Mouse (Mus musculus) heart, embryonic 12.5 days (tissue): ENCODE data around the gene Dlgap4. TPM values are rescaled to one million over a fixed set of nuclear protein-coding genes. Genes with fewer than 3 reads are reported as not detected.
A peak's percentile ranks its signal among the peaks of the same experiment; 100 is the strongest.

Experiments used
- ATAC-seq: fragments of 200-750 bp; cut with Nextera tagmentation; 2 replicates; pipeline ENCODE4 v1.8.0; 2017; ENCODE audit warnings: moderate TSS enrichment, moderate library complexity; ENCODE audit not compliant: insufficient number of reproducible peaks, low FRiP score
- H3K27ac ChIP-seq: fragments of 300-500 bp; sonication (generic); 2 replicates; pipeline ENCODE4 v1.5.1; 2016; ENCODE audit warnings: mild to moderate bottlenecking, moderate library complexity; ENCODE audit not compliant: poor library complexity, severe bottlenecking
- H3K27me3 ChIP-seq: fragments of 300-500 bp; sonication (generic); replicated peaks from 2 replicates; pipeline ENCODE4 v1.6.1; 2016; ENCODE audit warnings: mild to moderate bottlenecking, moderate library complexity
- H3K36me3 ChIP-seq: fragments of 300-500 bp; sonication (generic); 2 replicates; pipeline ENCODE4 v1.6.1; 2016; ENCODE audit warnings: mild to moderate bottlenecking, moderate library complexity
- H3K4me1 ChIP-seq: fragments of 300-500 bp; sonication (generic); replicated peaks from 2 replicates; pipeline ENCODE4 v1.6.1; 2016; ENCODE audit warnings: mild to moderate bottlenecking
- H3K4me2 ChIP-seq: fragments of 300-500 bp; sonication (generic); 2 replicates; pipeline ENCODE4 v1.6.1; 2016; ENCODE audit warnings: mild to moderate bottlenecking, moderate library complexity
- H3K4me3 ChIP-seq: fragments of 300-500 bp; sonication (generic); 2 replicates; pipeline ENCODE4 v1.5.1; 2016; ENCODE audit warnings: mild to moderate bottlenecking
- H3K9ac ChIP-seq: fragments of 300-500 bp; sonication (generic); 2 replicates; pipeline ENCODE4 v1.6.1; 2016; ENCODE audit warnings: mild to moderate bottlenecking, moderate library complexity
- H3K9me3 ChIP-seq: fragments of 300-500 bp; sonication (generic); replicated peaks from 2 replicates; pipeline ENCODE4 v1.6.1; 2016; ENCODE audit warnings: mild to moderate bottlenecking, moderate library complexity
- WGBS: fragments of 180-500 bp; shearing (Covaris S2); methylation state at CpG from one replicate; pipeline ENCODE4 v1.1.7; 2016; 5-methylcytosine and 5-hydroxymethylcytosine counted together
- polyA plus RNA-seq: library from polyadenylated mRNA; unstranded; fragments of >200 nt; fragmentation: Nextera tagmentation; extraction: Ambion mirVana; gene quantifications from 2 replicates; pipeline ENCODE4 v1.2.1, GENCODE M21; 2016

Dlgap4 gene
- polyA plus RNA-seq, 1 experiment from 2014 or later: 72.1 TPM

GRCm38 (mm10) chr2:156722752-156723151 lies 109.2 kb downstream of the Dlgap4 start:
- Histone ChIP-seq H3K27ac (no peak overlapping the region), H3K4me2 (peak overlapping the region; percentile 90), H3K4me1 (peaks cover 71% of the 10 kb centered on the region), H3K9ac (peak overlapping the region; percentile 92), H3K36me3 (no peaks in the 10 kb centered on the region), H3K9me3 (no peaks in the 10 kb centered on the region), H3K27me3 (no peaks in the 10 kb centered on the region), H3K4me3 (peak overlapping the region; percentile 73)
- WGBS: 65% methylated on average over 5 of the region's 5 CpGs
- ATAC-seq: no peak

GRCm38 (mm10) chr2:156723899-156724523 lies 110.5 kb downstream of the Dlgap4 start:
- H3K4me1 ChIP-seq: peaks cover 63% of the 10 kb centered on the region
- no peak for ATAC-seq
- no peaks in the 10 kb centered on the region for H3K27me3 ChIP-seq
- H3K4me2 ChIP-seq: no peak overlapping the region
- H3K4me3 ChIP-seq: no peak overlapping the region
- 84% methylated on average over 1 of the region's 1 CpGs for WGBS
- no peak overlapping the region for H3K9ac ChIP-seq
- no peaks in the 10 kb centered on the region for H3K36me3 ChIP-seq
- no peaks in the 10 kb centered on the region for H3K9me3 ChIP-seq
- H3K27ac ChIP-seq: no peak overlapping the region

DNA sequence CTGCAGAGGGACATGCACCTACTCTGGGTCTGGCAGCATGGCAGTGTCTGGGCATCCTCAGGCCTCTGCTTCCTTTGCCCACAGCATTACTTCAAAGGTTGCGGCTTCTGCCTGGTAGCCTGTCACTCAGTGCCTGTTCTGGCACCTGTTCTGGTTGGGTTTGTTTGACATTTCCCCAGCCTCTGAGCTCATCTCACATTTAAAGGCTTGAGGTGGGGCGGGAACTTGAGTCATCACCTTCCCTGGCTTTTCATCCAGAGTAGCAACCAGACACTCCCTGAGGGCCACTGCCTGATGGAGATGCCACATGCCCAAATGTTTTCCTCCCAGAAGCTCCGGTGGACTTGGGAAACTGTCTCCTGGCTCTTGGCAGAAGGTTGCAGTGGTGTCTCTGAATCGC lies 111.4 kb downstream of the Dlgap4 start:
- no peaks in the 10 kb centered on the region for H3K27me3 ChIP-seq
- peaks cover 64% of the 10 kb centered on the region for H3K4me1 ChIP-seq
- no peak overlapping the region for H3K4me2 ChIP-seq
- no peak overlapping the region for H3K4me3 ChIP-seq
- no peaks in the 10 kb centered on the region for H3K36me3 ChIP-seq
- no peaks in the 10 kb centered on the region for H3K9me3 ChIP-seq
- no peak overlapping the region for H3K27ac ChIP-seq
- 0 out of 2 replicates have a peak overlapping the region, but pooled peaks have one; percentile 13 for H3K9ac ChIP-seq
- WGBS: 76% methylated on average over 4 of the region's 4 CpGs
- no peak for ATAC-seq

DNA sequence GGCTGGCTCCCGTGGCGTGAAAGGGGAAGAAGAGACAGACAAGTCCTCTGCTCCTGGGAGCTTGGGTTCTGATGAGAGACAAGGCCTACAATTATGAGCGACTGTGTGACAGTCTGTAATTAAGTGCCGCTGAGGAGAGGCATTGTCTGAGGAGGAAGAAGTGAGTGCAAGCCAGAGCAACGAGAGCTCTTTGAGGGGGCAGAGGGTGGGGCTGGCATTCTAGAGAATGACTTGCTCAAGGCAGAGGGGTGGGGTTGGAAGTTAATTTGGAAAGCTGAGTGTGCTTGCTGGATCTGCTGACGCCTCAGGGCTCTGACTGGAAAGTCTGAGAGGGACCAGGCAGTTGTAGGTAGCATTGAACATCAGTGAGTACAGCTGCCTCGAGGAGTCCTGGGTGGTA lies 112.8 kb downstream of the Dlgap4 start:
- H3K27ac ChIP-seq: peak overlapping the region; percentile 45
- peak overlapping the region; percentile 48 for H3K4me2 ChIP-seq
- peak overlapping the region; percentile 32 for H3K9ac ChIP-seq
- no peaks in the 10 kb centered on the region for H3K27me3 ChIP-seq
- no peaks in the 10 kb centered on the region for H3K36me3 ChIP-seq
- WGBS: 30% methylated on average over 7 of the region's 7 CpGs
- ATAC-seq: no peak
- no peak overlapping the region for H3K4me3 ChIP-seq
- no peaks in the 10 kb centered on the region for H3K9me3 ChIP-seq
- peaks cover 73% of the 10 kb centered on the region for H3K4me1 ChIP-seq

GRCm38 (mm10) chr2:156726878-156727277 lies 113.4 kb downstream of the Dlgap4 start:
- WGBS: 13% methylated on average over 3 of the region's 3 CpGs
- H3K4me2 ChIP-seq: peak overlapping the region; percentile 48
- peaks cover 78% of the 10 kb centered on the region for H3K4me1 ChIP-seq
- H3K9ac ChIP-seq: peak overlapping the region; percentile 32
- H3K36me3 ChIP-seq: no peaks in the 10 kb centered on the region
- H3K4me3 ChIP-seq: no peak overlapping the region
- peak overlapping the region; percentile 45 for H3K27ac ChIP-seq
- no peaks in the 10 kb centered on the region for H3K9me3 ChIP-seq
- ATAC-seq: no peak
- H3K27me3 ChIP-seq: no peaks in the 10 kb centered on the region

GRCm38 (mm10) chr2:156729537-156730469 lies 116.3 kb downstream of the Dlgap4 start:
- ATAC-seq: peak; percentile 29; the same call in 1 of the 2 replicates
- Histone ChIP-seq H3K36me3 (no peaks in the 10 kb centered on the region), H3K9me3 (no peaks in the 10 kb centered on the region), H3K4me2 (peak overlapping the region; percentile 49), H3K4me3 (peak overlapping the region; percentile 6; the same call in 1 of the 2 replicates), H3K27me3 (no peaks in the 10 kb centered on the region), H3K4me1 (peaks cover 83% of the 10 kb centered on the region), H3K27ac (peak overlapping the region; percentile 76), H3K9ac (peak overlapping the region; percentile 42; the same call in 1 of the 2 replicates)
- 30% methylated on average over 9 of the region's 10 CpGs for WGBS

- no peak for ATAC-seq
- Histone ChIP-seq H3K4me3 (peak overlapping the region; percentile 6; the same call in 1 of the 2 replicates), H3K27ac (peak overlapping the region; percentile 76), H3K4me2 (peak overlapping the region; percentile 49), H3K27me3 (no peaks in the 10 kb centered on the region), H3K36me3 (no peaks in the 10 kb centered on the region), H3K9me3 (no peaks in the 10 kb centered on the region), H3K4me1 (peaks cover 83% of the 10 kb centered on the region), H3K9ac (peak overlapping the region; percentile 42; the same call in 1 of the 2 replicates)
- WGBS: 62% methylated on average over 12 of the region's 12 CpGs
Measured at GRCm38 (mm10) chr2:156730501-156730921, 117.0 kb downstream of the Dlgap4 start.

- H3K4me2 ChIP-seq: no peak overlapping the region
- no peaks in the 10 kb centered on the region for H3K9me3 ChIP-seq
- no peak overlapping the region for H3K4me3 ChIP-seq
- no peak overlapping the region for H3K27ac ChIP-seq
- no peak for ATAC-seq
- H3K27me3 ChIP-seq: no peaks in the 10 kb centered on the region
- peaks cover 83% of the 10 kb centered on the region for H3K4me1 ChIP-seq
- H3K9ac ChIP-seq: 0 out of 2 replicates have a peak overlapping the region, but pooled peaks have one; percentile 13
- H3K36me3 ChIP-seq: no peaks in the 10 kb centered on the region
Measured at GRCm38 (mm10) chr2:156731592-156731991, 118.1 kb downstream of the Dlgap4 start.

DNA sequence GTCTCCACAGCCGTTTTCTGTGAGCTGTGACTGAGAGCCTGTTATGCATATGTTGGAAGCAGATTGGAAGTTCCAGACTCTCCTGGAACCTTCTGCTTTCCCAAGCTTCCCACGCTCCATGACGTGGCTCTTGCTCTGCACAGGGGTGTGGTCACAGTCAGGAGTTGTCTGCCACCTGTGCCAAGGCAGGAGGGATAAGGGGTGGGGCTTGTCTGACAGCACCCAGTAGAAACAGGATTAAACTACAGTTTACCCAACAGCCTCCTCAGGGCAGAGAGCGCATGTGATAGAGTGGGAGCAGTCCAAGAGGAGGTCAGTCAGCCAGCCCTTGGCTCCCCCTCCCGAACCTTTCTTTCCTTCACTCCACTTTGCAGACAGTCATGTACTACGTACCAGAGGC lies 118.6 kb downstream of the Dlgap4 start:
- no peak overlapping the region for H3K4me2 ChIP-seq
- H3K9me3 ChIP-seq: no peaks in the 10 kb centered on the region
- peaks cover 83% of the 10 kb centered on the region for H3K4me1 ChIP-seq
- H3K9ac ChIP-seq: 0 out of 2 replicates have a peak overlapping the region, but pooled peaks have one; percentile 13
- no peaks in the 10 kb centered on the region for H3K36me3 ChIP-seq
- no peaks in the 10 kb centered on the region for H3K27me3 ChIP-seq
- H3K4me3 ChIP-seq: no peak overlapping the region
- no peak overlapping the region for H3K27ac ChIP-seq
- 66% methylated on average over 6 of the region's 6 CpGs for WGBS
- peak; percentile 13; the same call in 1 of the 2 replicates for ATAC-seq

DNA sequence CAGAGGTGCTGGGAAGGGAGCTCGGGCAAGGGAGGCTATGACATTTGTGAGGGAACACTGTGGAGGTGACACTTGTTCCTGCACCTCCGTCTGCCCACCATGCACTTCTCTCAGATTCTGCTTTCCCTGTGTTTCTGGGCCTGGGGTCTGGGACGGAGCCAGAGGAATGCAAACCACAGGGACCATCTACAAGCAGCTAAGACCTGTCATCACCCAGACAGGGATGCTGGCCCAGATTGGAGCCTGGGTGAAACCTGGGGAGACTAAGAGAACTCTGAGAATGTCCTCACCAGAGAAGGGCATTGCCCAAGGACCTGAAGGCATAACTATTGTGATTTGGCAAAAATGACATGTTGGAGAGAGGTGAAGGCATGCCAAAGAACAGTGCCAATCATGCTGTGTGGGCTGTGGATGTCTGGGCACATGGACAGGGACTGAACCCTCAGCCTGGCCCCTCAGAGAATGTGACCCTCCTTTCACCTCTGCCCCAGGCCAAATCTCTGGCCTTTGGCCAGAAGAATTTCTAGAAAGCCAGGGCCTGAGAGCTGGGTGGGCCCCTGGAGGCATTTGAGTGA lies 122.3 kb downstream of the Dlgap4 start:
- WGBS: 32% methylated on average over 3 of the region's 3 CpGs
- Histone ChIP-seq H3K27ac (peak overlapping the region; percentile 64), H3K4me2 (peak overlapping the region; percentile 11; the same call in 1 of the 2 replicates), H3K4me1 (peaks cover 90% of the 10 kb centered on the region), H3K36me3 (no peaks in the 10 kb centered on the region), H3K9ac (no peak overlapping the region), H3K27me3 (no peaks in the 10 kb centered on the region), H3K9me3 (no peaks in the 10 kb centered on the region), H3K4me3 (no peak overlapping the region)
- ATAC-seq: no peak

DNA sequence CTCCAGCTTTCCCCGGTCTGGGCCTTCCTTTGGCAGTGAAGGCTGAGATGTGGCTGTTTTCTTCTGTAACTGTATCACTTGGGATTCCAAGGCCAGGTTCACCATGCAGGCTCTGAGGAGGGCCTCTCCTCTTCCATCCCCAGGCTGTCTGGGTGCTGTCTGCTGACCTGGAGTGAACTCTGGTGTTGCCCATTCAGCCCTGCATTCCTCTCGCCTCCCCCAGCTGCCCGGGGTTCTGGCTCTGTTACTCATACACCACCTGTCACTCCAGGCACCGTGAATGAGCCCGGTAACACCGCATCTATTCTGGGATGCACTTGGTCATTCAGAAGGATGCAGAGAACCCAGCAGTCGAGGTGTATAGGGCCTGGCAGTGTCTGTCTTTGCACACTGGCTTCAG lies 123.3 kb downstream of the Dlgap4 start:
- Histone ChIP-seq H3K27ac (peak overlapping the region; percentile 64), H3K36me3 (no peaks in the 10 kb centered on the region), H3K4me1 (peaks cover 92% of the 10 kb centered on the region)

More for the DNA sequence above, 123.3 kb downstream of the Dlgap4 start:
- H3K4me3 ChIP-seq: no peak overlapping the region
- H3K9ac ChIP-seq: peak overlapping the region; percentile 23; the same call in 1 of the 2 replicates
- H3K4me2 ChIP-seq: peak overlapping the region; percentile 11; the same call in 1 of the 2 replicates
- H3K27me3 ChIP-seq: no peaks in the 10 kb centered on the region
- 22% methylated on average over 7 of the region's 7 CpGs for WGBS
- H3K9me3 ChIP-seq: no peaks in the 10 kb centered on the region
- ATAC-seq: peak; percentile 8; the same call in 1 of the 2 replicates
